Mouse (Mus musculus) limb, embryonic 10.5 days (tissue): ENCODE data around the gene Ambra1. TPM values are rescaled to one million over a fixed set of nuclear protein-coding genes. Genes with fewer than 3 reads are reported as not detected.

Experiments used
- DNase-seq: peaks from one replicate; pipeline ENCODE4 v3.0.0-alpha.2; 2017; ENCODE audit warnings: low spot score
- H3K27ac ChIP-seq: fragments of 300-500 bp; sonication (generic); 2 replicates; pipeline ENCODE4 v1.5.1; 2016; ENCODE audit warnings: mild to moderate bottlenecking
- H3K27me3 ChIP-seq: fragments of 300-500 bp; sonication (generic); 2 replicates; pipeline ENCODE4 v1.6.1; 2016; ENCODE audit warnings: low read depth, mild to moderate bottlenecking; ENCODE audit not compliant: poor library complexity, severe bottlenecking
- H3K36me3 ChIP-seq: fragments of 300-500 bp; sonication (generic); 2 replicates; pipeline ENCODE4 v1.6.1; 2016; ENCODE audit warnings: mild to moderate bottlenecking, moderate library complexity
- H3K4me1 ChIP-seq: fragments of 300-500 bp; sonication (generic); 2 replicates; pipeline ENCODE4 v1.6.1; 2016
- H3K4me3 ChIP-seq: fragments of 300-500 bp; sonication (generic); 2 replicates; pipeline ENCODE4 v1.5.1; 2016; ENCODE audit warnings: mild to moderate bottlenecking, moderate library complexity
- H3K9me3 ChIP-seq: fragments of 300-500 bp; sonication (generic); replicated peaks from 2 replicates; pipeline ENCODE4 v1.6.1; 2016; ENCODE audit warnings: mild to moderate bottlenecking
- WGBS: fragments of 180-500 bp; shearing (Covaris S2); methylation state at CpG from one replicate; pipeline ENCODE4 v1.1.7; 2016; 5-methylcytosine and 5-hydroxymethylcytosine counted together
- polyA plus RNA-seq: library from polyadenylated mRNA; unstranded; fragments of >200 nt; fragmentation: Nextera tagmentation; extraction: Ambion mirVana; gene quantifications from 2 replicates; pipeline ENCODE4 v1.2.1, GENCODE M21; 2016

The Ambra1 gene
- polyA plus RNA-seq, 1 experiment from 2014 or later, result 24.5 TPM

GRCm38 (mm10) chr2:91894716-91895115, 164.8 kb downstream of the Ambra1 start:
- WGBS, result 92% methylated on average over 3 of the region's 3 CpGs
- Histone ChIP-seq H3K4me1 (no peaks in the 10 kb centered on the region), H3K9me3 (no peaks in the 10 kb centered on the region), H3K27me3 (no peaks in the 10 kb centered on the region), H3K36me3 (peaks cover 44% of the 10 kb centered on the region), H3K27ac (no peak overlapping the region), H3K4me3 (no peak overlapping the region)
- no peak for DNase-seq

- no peak overlapping the region for H3K4me3 ChIP-seq
- peaks cover 45% of the 10 kb centered on the region for H3K36me3 ChIP-seq
- DNase-seq, result no peak
- no peaks in the 10 kb centered on the region for H3K9me3 ChIP-seq
- no peaks in the 10 kb centered on the region for H3K4me1 ChIP-seq
- H3K27me3 ChIP-seq, result no peaks in the 10 kb centered on the region
- no peak overlapping the region for H3K27ac ChIP-seq
- 97% methylated on average over 3 of the region's 3 CpGs for WGBS
Measured at GRCm38 (mm10) chr2:91895401-91895800, 165.5 kb downstream of the Ambra1 start.

GRCm38 (mm10) chr2:91897968-91898367, 168.0 kb downstream of the Ambra1 start:
- peaks cover 54% of the 10 kb centered on the region for H3K36me3 ChIP-seq
- H3K27ac ChIP-seq, result no peak overlapping the region
- H3K9me3 ChIP-seq, result no peaks in the 10 kb centered on the region
- no peak overlapping the region for H3K4me3 ChIP-seq
- no peak for DNase-seq
- H3K4me1 ChIP-seq, result no peaks in the 10 kb centered on the region
- no peaks in the 10 kb centered on the region for H3K27me3 ChIP-seq

GRCm38 (mm10) chr2:91899141-91899540, 169.2 kb downstream of the Ambra1 start:
- Histone ChIP-seq H3K4me3 (no peak overlapping the region), H3K9me3 (no peaks in the 10 kb centered on the region), H3K36me3 (peaks cover 49% of the 10 kb centered on the region), H3K27ac (no peak overlapping the region), H3K4me1 (no peaks in the 10 kb centered on the region), H3K27me3 (no peaks in the 10 kb centered on the region)
- WGBS, result 93% methylated on average over 3 of the region's 3 CpGs
- DNase-seq, result no peak

GRCm38 (mm10) chr2:91900431-91900830, 170.5 kb downstream of the Ambra1 start:
- WGBS, result 93% methylated on average over 8 of the region's 8 CpGs
- Histone ChIP-seq H3K27me3 (no peaks in the 10 kb centered on the region), H3K36me3 (peaks cover 47% of the 10 kb centered on the region), H3K4me1 (no peaks in the 10 kb centered on the region), H3K4me3 (no peak overlapping the region), H3K27ac (no peak overlapping the region), H3K9me3 (no peaks in the 10 kb centered on the region)
- no peak for DNase-seq

GRCm38 (mm10) chr2:91902336-91902735, 172.4 kb downstream of the Ambra1 start:
- DNase-seq, result no peak
- Histone ChIP-seq H3K27ac (no peak overlapping the region), H3K9me3 (no peaks in the 10 kb centered on the region), H3K36me3 (peaks cover 62% of the 10 kb centered on the region), H3K4me1 (no peaks in the 10 kb centered on the region), H3K4me3 (no peak overlapping the region), H3K27me3 (no peaks in the 10 kb centered on the region)
- 67% methylated on average over 5 of the region's 5 CpGs for WGBS

GRCm38 (mm10) chr2:91903171-91903925, 173.4 kb downstream of the Ambra1 start:
- no peak overlapping the region for H3K27ac ChIP-seq
- no peaks in the 10 kb centered on the region for H3K27me3 ChIP-seq
- no peaks in the 10 kb centered on the region for H3K9me3 ChIP-seq
- WGBS, result 90% methylated on average over 3 of the region's 3 CpGs
- H3K4me1 ChIP-seq, result no peaks in the 10 kb centered on the region
- no peak for DNase-seq
- no peak overlapping the region for H3K4me3 ChIP-seq
- peaks cover 58% of the 10 kb centered on the region for H3K36me3 ChIP-seq

- H3K4me1 ChIP-seq, result no peaks in the 10 kb centered on the region
- no peaks in the 10 kb centered on the region for H3K9me3 ChIP-seq
- H3K36me3 ChIP-seq, result peaks cover 65% of the 10 kb centered on the region
- no peak overlapping the region; the same call in 1 of the 2 replicates for H3K27ac ChIP-seq
- H3K4me3 ChIP-seq, result no peak overlapping the region
- 85% methylated on average over 5 of the region's 5 CpGs for WGBS
- no peak for DNase-seq
- H3K27me3 ChIP-seq, result no peaks in the 10 kb centered on the region
Measured at GRCm38 (mm10) chr2:91904618-91905307, 174.8 kb downstream of the Ambra1 start.

GRCm38 (mm10) chr2:91906141-91906540, 176.2 kb downstream of the Ambra1 start:
- Histone ChIP-seq H3K9me3 (no peaks in the 10 kb centered on the region), H3K36me3 (peaks cover 65% of the 10 kb centered on the region), H3K27me3 (no peaks in the 10 kb centered on the region), H3K4me3 (no peak overlapping the region), H3K4me1 (no peaks in the 10 kb centered on the region), H3K27ac (no peak overlapping the region)
- no peak for DNase-seq
- 93% methylated on average over 2 of the region's 2 CpGs for WGBS

GRCm38 (mm10) chr2:91912616-91913015, 182.7 kb downstream of the Ambra1 start:
- Histone ChIP-seq H3K27ac (no peak overlapping the region), H3K9me3 (no peaks in the 10 kb centered on the region), H3K4me3 (no peak overlapping the region), H3K27me3 (no peaks in the 10 kb centered on the region), H3K36me3 (peaks cover 94% of the 10 kb centered on the region), H3K4me1 (no peaks in the 10 kb centered on the region)
- no peak for DNase-seq
- 78% methylated on average over 3 of the region's 3 CpGs for WGBS

- WGBS, result 85% methylated on average over 7 of the region's 7 CpGs
- H3K36me3 ChIP-seq, result peaks cover 97% of the 10 kb centered on the region
Measured at GRCm38 (mm10) chr2:91913328-91914110, 183.6 kb downstream of the Ambra1 start.

GRCm38 (mm10) chr2:91916346-91916977, 186.5 kb downstream of the Ambra1 start:
- no peak for DNase-seq
- Histone ChIP-seq H3K27me3 (peaks cover 18% of the 10 kb centered on the region), H3K9me3 (no peaks in the 10 kb centered on the region), H3K27ac (no peak overlapping the region), H3K4me1 (peaks cover 3% of the 10 kb centered on the region), H3K36me3 (peaks cover 74% of the 10 kb centered on the region), H3K4me3 (no peak overlapping the region)
- WGBS, result 89% methylated on average over 7 of the region's 7 CpGs

More at GRCm38 (mm10) chr2:91913328-91914110, 183.6 kb downstream of the Ambra1 start:
- H3K9me3 ChIP-seq, result no peaks in the 10 kb centered on the region
- no peak overlapping the region for H3K27ac ChIP-seq
- no peak overlapping the region for H3K4me3 ChIP-seq
- no peaks in the 10 kb centered on the region for H3K4me1 ChIP-seq
- no peak for DNase-seq
- H3K27me3 ChIP-seq, result no peaks in the 10 kb centered on the region
